Mouse (Mus musculus): Measurements from ENCODE around the gene Srsf7. TPM values are rescaled to one million over a fixed set of nuclear protein-coding genes. Genes with fewer than 3 reads are reported as not detected.

Srsf7 gene
- polyA plus RNA-seq, 1 experiment from 2014 or later: 422 TPM

- H3K27me3 ChIP-seq (ENCODE audit: insufficient read depth, low read length): no peaks in the 10 kb centered on the region
- ATAC-seq (replicated peaks; ENCODE audit: low FRiP score, low read depth) (no peak), DNase-seq (ENCODE audit: low spot score) (no peak)
- WGBS: 79% methylated on average over 6 of the region's 6 CpGs
- no peak overlapping the region for H3K27ac ChIP-seq
- no peak for TF ChIP-seq CTCF (IDR thresholded peaks at IDR 0.05; ENCODE audit: low read depth)
- no peak overlapping the region for H3K4me2 ChIP-seq (ENCODE audit: low read length)
- H3K36me3 ChIP-seq (ENCODE audit: insufficient read depth, low read length): no peaks in the 10 kb centered on the region
- no peak overlapping the region for H3K9ac ChIP-seq (ENCODE audit: low read depth, low read length)
- H3K4me3 ChIP-seq (replicated peaks; ENCODE audit: low read depth, low read length): no peak overlapping the region
- H3K9me3 ChIP-seq (replicated peaks; ENCODE audit: low read length): no peaks in the 10 kb centered on the region
- H3K4me1 ChIP-seq (replicated peaks; ENCODE audit: insufficient read depth, low read length): peaks cover 11% of the 10 kb centered on the region; the same call in 1 of the 2 replicates
Observed at GRCm38 (mm10) chr17:80166346-80166745, 40.8 kb downstream of the Srsf7 start.

- no peaks in the 10 kb centered on the region for H3K36me3 ChIP-seq (ENCODE audit: insufficient read depth, low read length)
- no peak overlapping the region for H3K4me3 ChIP-seq (replicated peaks; ENCODE audit: low read depth, low read length)
- no peaks in the 10 kb centered on the region for H3K27me3 ChIP-seq (ENCODE audit: insufficient read depth, low read length)
- WGBS: 60% methylated on average over 6 of the region's 6 CpGs
- H3K4me2 ChIP-seq (ENCODE audit: low read length): no peak overlapping the region
- H3K27ac ChIP-seq: no peak overlapping the region
- ATAC-seq (replicated peaks; ENCODE audit: low FRiP score, low read depth) (no peak), DNase-seq (ENCODE audit: low spot score) (no peak)
- H3K9ac ChIP-seq (ENCODE audit: low read depth, low read length): no peak overlapping the region
- no peaks in the 10 kb centered on the region for H3K9me3 ChIP-seq (replicated peaks; ENCODE audit: low read length)
- TF ChIP-seq CTCF (IDR thresholded peaks at IDR 0.05; ENCODE audit: low read depth): no peak
- peaks cover 11% of the 10 kb centered on the region; the same call in 1 of the 2 replicates for H3K4me1 ChIP-seq (replicated peaks; ENCODE audit: insufficient read depth, low read length)
Observed at GRCm38 (mm10) chr17:80165741-80166140, 41.4 kb downstream of the Srsf7 start.

- 77% methylated on average over 8 of the region's 8 CpGs for WGBS
- DNase-seq (ENCODE audit: low spot score) (no peak), ATAC-seq (replicated peaks; ENCODE audit: low FRiP score, low read depth) (no peak)
- Histone ChIP-seq H3K4me2 (ENCODE audit: low read length) (no peak overlapping the region), H3K9ac (ENCODE audit: low read depth, low read length) (no peak overlapping the region), H3K9me3 (replicated peaks; ENCODE audit: low read length) (no peaks in the 10 kb centered on the region), H3K4me3 (replicated peaks; ENCODE audit: low read depth, low read length) (no peak overlapping the region), H3K27ac (no peak overlapping the region), H3K4me1 (replicated peaks; ENCODE audit: insufficient read depth, low read length) (peaks cover 11% of the 10 kb centered on the region; the same call in 1 of the 2 replicates), H3K36me3 (ENCODE audit: insufficient read depth, low read length) (no peaks in the 10 kb centered on the region), H3K27me3 (ENCODE audit: insufficient read depth, low read length) (no peaks in the 10 kb centered on the region)
- no peak for TF ChIP-seq CTCF (IDR thresholded peaks at IDR 0.05; ENCODE audit: low read depth)
Observed at GRCm38 (mm10) chr17:80163991-80164390, 43.1 kb downstream of the Srsf7 start.

GRCm38 (mm10) chr17:80160454-80160853, 46.7 kb downstream of the Srsf7 start:
- no peak overlapping the region for H3K4me2 ChIP-seq (ENCODE audit: low read length)
- no peak for ATAC-seq (replicated peaks; ENCODE audit: low FRiP score, low read depth)
- H3K4me3 ChIP-seq (replicated peaks; ENCODE audit: low read depth, low read length): no peak overlapping the region
- peak; percentile 70 for DNase-seq (ENCODE audit: low spot score)
- H3K9ac ChIP-seq (ENCODE audit: low read depth, low read length): no peak overlapping the region
- H3K36me3 ChIP-seq (ENCODE audit: insufficient read depth, low read length): no peaks in the 10 kb centered on the region
- TF ChIP-seq CTCF (IDR thresholded peaks at IDR 0.05; ENCODE audit: low read depth): no peak
- no peaks in the 10 kb centered on the region for H3K9me3 ChIP-seq (replicated peaks; ENCODE audit: low read length)
- WGBS: 50% methylated on average over 5 of the region's 5 CpGs
- H3K27ac ChIP-seq: no peak overlapping the region
- H3K4me1 ChIP-seq (replicated peaks; ENCODE audit: insufficient read depth, low read length): 0 out of 2 replicates have a peak, but pooled peaks cover 2% of the 10 kb centered on the region
- H3K27me3 ChIP-seq (ENCODE audit: insufficient read depth, low read length): no peaks in the 10 kb centered on the region

GRCm38 (mm10) chr17:80157489-80157888, 49.6 kb downstream of the Srsf7 start:
- Histone ChIP-seq H3K27ac (no peak overlapping the region), H3K4me2 (ENCODE audit: low read length) (no peak overlapping the region), H3K27me3 (ENCODE audit: insufficient read depth, low read length) (no peaks in the 10 kb centered on the region), H3K4me3 (replicated peaks; ENCODE audit: low read depth, low read length) (no peak overlapping the region), H3K9me3 (replicated peaks; ENCODE audit: low read length) (no peaks in the 10 kb centered on the region), H3K9ac (ENCODE audit: low read depth, low read length) (no peak overlapping the region), H3K4me1 (replicated peaks; ENCODE audit: insufficient read depth, low read length) (0 out of 2 replicates have a peak, but pooled peaks cover 2% of the 10 kb centered on the region), H3K36me3 (ENCODE audit: insufficient read depth, low read length) (no peaks in the 10 kb centered on the region)
- ATAC-seq (replicated peaks; ENCODE audit: low FRiP score, low read depth) (no peak), DNase-seq (ENCODE audit: low spot score) (no peak)
- no peak for TF ChIP-seq CTCF (IDR thresholded peaks at IDR 0.05; ENCODE audit: low read depth)
- WGBS: 88% methylated on average over 6 of the region's 6 CpGs

- no peak for TF ChIP-seq CTCF (IDR thresholded peaks at IDR 0.05; ENCODE audit: low read depth)
- no peak for ATAC-seq (replicated peaks; ENCODE audit: low FRiP score, low read depth)
- DNase-seq (ENCODE audit: low spot score): no peak
Observed at GRCm38 (mm10) chr17:80156905-80157304, 50.2 kb downstream of the Srsf7 start.

GRCm38 (mm10) chr17:80153631-80154030, 53.5 kb downstream of the Srsf7 start:
- DNase-seq (ENCODE audit: low spot score) (no peak), ATAC-seq (replicated peaks; ENCODE audit: low FRiP score, low read depth) (no peak)
- H3K27ac ChIP-seq: no peak overlapping the region
- TF ChIP-seq CTCF (IDR thresholded peaks at IDR 0.05; ENCODE audit: low read depth): no peak
- peaks cover 5% of the 10 kb centered on the region; the same call in 1 of the 2 replicates for H3K4me1 ChIP-seq (replicated peaks; ENCODE audit: insufficient read depth, low read length)
- no peak overlapping the region for H3K9ac ChIP-seq (ENCODE audit: low read depth, low read length)
- H3K36me3 ChIP-seq (ENCODE audit: insufficient read depth, low read length): no peaks in the 10 kb centered on the region
- H3K9me3 ChIP-seq (replicated peaks; ENCODE audit: low read length): no peaks in the 10 kb centered on the region
- H3K4me3 ChIP-seq (replicated peaks; ENCODE audit: low read depth, low read length): no peak overlapping the region
- no peaks in the 10 kb centered on the region for H3K27me3 ChIP-seq (ENCODE audit: insufficient read depth, low read length)
- 84% methylated on average over 2 of the region's 2 CpGs for WGBS
- no peak overlapping the region for H3K4me2 ChIP-seq (ENCODE audit: low read length)

More at GRCm38 (mm10) chr17:80156905-80157304, 50.2 kb downstream of the Srsf7 start:
- Histone ChIP-seq H3K4me3 (replicated peaks; ENCODE audit: low read depth, low read length) (no peak overlapping the region), H3K9me3 (replicated peaks; ENCODE audit: low read length) (no peaks in the 10 kb centered on the region), H3K9ac (ENCODE audit: low read depth, low read length) (no peak overlapping the region), H3K27ac (no peak overlapping the region), H3K27me3 (ENCODE audit: insufficient read depth, low read length) (no peaks in the 10 kb centered on the region), H3K4me1 (replicated peaks; ENCODE audit: insufficient read depth, low read length) (0 out of 2 replicates have a peak, but pooled peaks cover 2% of the 10 kb centered on the region), H3K4me2 (ENCODE audit: low read length) (no peak overlapping the region), H3K36me3 (ENCODE audit: insufficient read depth, low read length) (no peaks in the 10 kb centered on the region)
- 89% methylated on average over 8 of the region's 8 CpGs for WGBS
